Mouse (Mus musculus) gastrocnemius, postnatal 36 days (tissue): ENCODE measurements around the gene Hist2h3c1. TPM values are rescaled to one million over a fixed set of nuclear protein-coding genes. Genes with fewer than 3 reads are reported as not detected.
"Not testable (repeated sequence)": the region's sequence is repeated elsewhere in the genome, so short reads cannot be mapped to it uniquely, and the experiment has no call there.

Source experiments
- DNase-seq, 2 experiments: peaks; one replicate each; pipeline ENCODE4 v3.0.0; 2022
- intact Hi-C: fragments of 180-260 bp; cut with DNase I; formaldehyde crosslinking; loops from one replicate; pipeline ENCODE4 v1.15.1; 2025
- total RNA-seq, 2 experiments: library from RNA; stranded (reverse); gene quantifications; 2 replicates each; pipeline ENCODE4 v1.2.3; 2021

The Hist2h3c1 gene
- total RNA-seq, 2 experiments from 2014 or later = not detected

GRCm38 (mm10) chr3:96230910-96231757 is 15.4 kb upstream of the Hist2h3c1 start:
- DNase-seq = no peak
- intact Hi-C loops = no loop called here

GRCm38 (mm10) chr3:96231758-96232120 is 14.7 kb upstream of the Hist2h3c1 start:
- intact Hi-C loops = no loop called here
- DNase-seq = no peak

GRCm38 (mm10) chr3:96234914-96235313 is 11.6 kb upstream of the Hist2h3c1 start:
- no peak for DNase-seq
- intact Hi-C loops = no loop called here

- intact Hi-C loops = no loop called here
- DNase-seq = no peak
Measured at GRCm38 (mm10) chr3:96235836-96236235, 10.6 kb upstream of the Hist2h3c1 start.

- intact Hi-C loops = no loop called here
- DNase-seq = no peak
Measured at GRCm38 (mm10) chr3:96236834-96237334, 9.6 kb upstream of the Hist2h3c1 start.

GRCm38 (mm10) chr3:96237335-96237903 is 9.1 kb upstream of the Hist2h3c1 start:
- intact Hi-C loops = no loop called here
- no peak for DNase-seq

GRCm38 (mm10) chr3:96237904-96238511 is 8.5 kb upstream of the Hist2h3c1 start:
- intact Hi-C loops = no loop called here
- DNase-seq = no peak

- intact Hi-C loops = not testable (repeated sequence)
- DNase-seq = peak in 1 of 2 experiments; percentile 49
Measured at GRCm38 (mm10) chr3:96238954-96239793, 7.3 kb upstream of the Hist2h3c1 start, which contains the start of gene Hist2h3c2. TSS of gene Hist2h3c2 (minus strand) at chr3:96239127.

- intact Hi-C loops = not testable (repeated sequence)
- DNase-seq = peak; percentile 93 to 98
Measured at GRCm38 (mm10) chr3:96239949-96240798, 6.3 kb upstream of the Hist2h3c1 start, which contains the start of gene Hist2h2aa2. TSS of gene Hist2h2aa2 (minus strand) at chr3:96240276.

- no peak for DNase-seq
- intact Hi-C loops = no loop called here
Measured at GRCm38 (mm10) chr3:96240799-96241197, 5.7 kb upstream of the Hist2h3c1 start.

GRCm38 (mm10) chr3:96243921-96244572 is 2.4 kb upstream of the Hist2h3c1 start:
- intact Hi-C loops = no loop called here
- no peak for DNase-seq

GRCm38 (mm10) chr3:96245003-96245886 is 1.2 kb upstream of the Hist2h3c1 start, which contains the start of gene Hist2h2aa1:
TSS of gene Hist2h2aa1 (plus strand) at chr3:96245497.
- DNase-seq = peak; percentile 78 to 87
- intact Hi-C loops = not testable (repeated sequence)

GRCm38 (mm10) chr3:96246018-96246417 is 467 bp upstream of the Hist2h3c1 start:
- intact Hi-C loops, DNase-seq: not testable (repeated sequence)

- DNase-seq = no peak
- intact Hi-C loops = no loop called here
Measured at GRCm38 (mm10) chr3:96247356-96248140, 1.1 kb downstream of the Hist2h3c1 start.

GRCm38 (mm10) chr3:96248141-96249033 is 1.9 kb downstream of the Hist2h3c1 start:
- DNase-seq = no peak
- intact Hi-C loops = no loop called here

- no peak for DNase-seq
- intact Hi-C loops = no loop called here
Measured at GRCm38 (mm10) chr3:96249034-96249345, 2.5 kb downstream of the Hist2h3c1 start.
